Mouse (Mus musculus) heart, postnatal 10 days (tissue): Measurements from ENCODE around the gene Sobp. TPM values are rescaled to one million over a fixed set of nuclear protein-coding genes. Genes with fewer than 3 reads are reported as not detected.

Experiments used
- DNase-seq, 2 experiments: peaks; one replicate each; pipeline ENCODE4 v3.0.0; 2021
- intact Hi-C: fragments of 180-260 bp; cut with DNase I; formaldehyde crosslinking; loops from one replicate; pipeline ENCODE4 v1.15.1; 2025
- total RNA-seq, 2 experiments: library from RNA; stranded (reverse); gene quantifications; 2 replicates each; pipeline ENCODE4 v1.2.3; 2021

The Sobp gene
- total RNA-seq, 2 experiments from 2014 or later = 12.0 to 15.4 TPM

DNA sequence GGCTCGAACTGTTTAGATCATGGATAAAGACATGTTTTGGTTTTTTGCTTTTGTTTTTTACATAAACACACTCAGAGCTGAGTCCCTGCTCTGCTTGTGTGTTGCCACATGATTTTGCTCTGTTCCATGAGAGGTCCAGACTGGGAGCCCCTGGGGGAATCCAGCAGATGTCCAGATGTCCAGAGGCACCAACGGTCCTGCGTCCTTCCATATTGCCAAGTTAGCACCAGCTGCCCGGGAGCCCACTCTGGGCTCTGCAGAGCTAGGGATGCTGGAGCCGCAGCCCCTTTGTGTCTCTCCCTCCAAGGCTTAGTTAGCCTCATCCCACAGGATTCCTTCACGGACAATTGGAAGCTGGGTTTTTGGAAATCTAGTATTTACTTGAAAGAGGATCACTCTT, 212.6 kb downstream of the Sobp start:
- peak in 1 of 2 experiments; percentile 34 for DNase-seq
- intact Hi-C loops = no loop called here

DNA sequence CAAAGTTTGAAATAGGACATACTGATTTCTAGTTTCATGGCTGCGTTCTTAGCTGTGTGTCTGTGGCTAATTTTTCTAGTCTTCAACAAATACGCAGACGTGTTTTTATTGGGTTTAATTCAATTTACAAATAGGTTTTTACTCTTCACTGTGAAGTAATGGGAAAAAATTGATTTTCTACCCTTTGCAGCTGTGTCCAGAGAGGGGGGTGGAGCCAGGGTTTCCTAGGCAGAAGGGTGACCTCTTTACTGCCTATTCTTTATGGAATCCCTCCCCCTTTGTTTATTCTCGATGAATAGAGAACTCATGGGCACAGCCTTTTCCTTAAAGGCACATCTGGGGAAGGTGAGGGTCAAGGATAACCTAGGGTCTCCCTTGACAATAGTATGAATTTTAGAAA, 215.6 kb downstream of the Sobp start:
- intact Hi-C loops = loop anchor here (1.0 to 5.0 kb wide), 2 partner anchors 29 to 419 kb away; no protein-coding TSS in a partner anchor

DNA sequence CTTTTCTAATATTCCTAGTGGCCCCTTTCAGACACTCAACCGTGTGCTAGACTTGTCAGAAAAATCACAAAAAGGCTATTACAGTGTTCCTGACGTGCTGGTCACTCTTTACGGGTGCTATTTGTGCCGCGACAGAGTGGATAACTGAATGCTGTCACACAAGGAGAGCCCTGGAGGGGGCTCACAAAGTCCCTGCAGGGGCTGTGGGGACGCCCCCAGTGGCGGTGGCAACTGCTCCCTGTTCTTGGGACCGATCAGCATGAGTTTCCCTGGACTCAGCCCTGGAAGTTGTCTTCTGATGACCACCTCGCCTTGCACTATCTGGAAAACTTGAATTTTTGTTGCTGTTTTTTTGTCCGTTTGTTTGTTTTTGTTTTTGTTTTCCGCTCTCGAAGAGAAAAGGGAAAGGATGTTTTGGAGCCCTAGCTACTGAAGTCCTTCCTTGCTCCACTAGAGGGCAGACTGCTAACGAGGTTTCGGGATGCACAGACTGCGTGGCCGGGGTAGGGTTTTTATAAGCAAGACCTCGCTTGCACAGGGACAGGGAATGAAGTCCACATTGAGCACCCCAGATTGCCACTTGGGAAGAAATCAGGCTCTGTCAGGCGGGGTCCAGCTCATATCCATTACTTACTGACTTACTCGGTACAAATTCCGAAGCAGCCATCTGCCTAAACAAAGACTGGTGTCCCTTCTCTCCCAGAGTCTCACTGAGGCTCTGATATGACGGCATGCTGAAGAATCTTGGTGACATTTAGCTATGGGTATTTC, 216.3 kb downstream of the Sobp start:
- DNase-seq = peak; percentile 84 to 85
- intact Hi-C loops = loop anchor here (1.0 to 5.0 kb wide), 2 partner anchors 29 to 419 kb away; no protein-coding TSS in a partner anchor

More for the DNA sequence above, 215.6 kb downstream of the Sobp start:
- DNase-seq = no peak

DNA sequence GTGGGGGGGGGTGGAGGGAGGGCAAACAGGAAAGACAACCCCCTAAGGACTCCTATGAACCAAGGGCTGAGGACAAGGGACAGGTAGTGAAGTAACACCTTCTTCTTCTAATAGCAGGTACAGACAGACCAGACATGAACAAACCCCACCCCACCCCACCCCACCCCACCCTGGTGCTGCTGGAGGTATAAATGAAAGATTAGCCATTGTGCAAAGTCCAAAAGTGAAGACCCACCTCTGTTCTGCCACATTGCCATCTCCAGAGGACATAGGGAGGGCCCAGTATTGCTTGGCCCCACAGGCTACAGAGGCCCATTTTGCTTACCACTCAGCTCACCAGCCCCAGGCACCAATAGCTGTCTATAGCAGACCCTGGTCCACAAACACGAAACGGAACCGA, 219.1 kb downstream of the Sobp start:
- intact Hi-C loops = loop anchor here (5.0 kb wide), 1 partner anchor 422 kb away; no protein-coding TSS in a partner anchor
- DNase-seq = no peak

DNA sequence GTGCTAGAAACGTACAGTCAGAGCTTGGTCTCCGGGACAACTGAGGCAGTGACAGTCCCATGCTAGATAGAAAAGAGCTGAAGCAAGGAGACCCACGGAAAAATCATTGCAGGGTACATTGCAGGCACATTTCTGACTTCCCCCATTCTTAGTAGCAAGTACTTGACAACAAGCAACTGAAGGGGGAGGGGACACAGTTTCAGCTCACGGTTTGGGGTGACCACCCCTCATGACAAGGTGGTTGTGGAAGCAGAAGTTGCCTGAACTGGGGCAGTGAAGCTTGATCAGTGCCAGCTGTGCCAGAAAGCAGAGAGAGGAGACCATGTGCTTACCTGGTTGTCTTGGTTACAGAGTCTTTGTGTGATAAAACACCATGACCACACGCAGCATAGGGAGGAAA, 220.7 kb downstream of the Sobp start:
- no peak for DNase-seq
- intact Hi-C loops = no loop called here

Other genes with a start within 250 kb of the Sobp start
- 1 to 10 TPM; 1.6 to 2.3 TPM for gene 9030612E09Rik, start 174 bp upstream of the Sobp start, total RNA-seq
- gene Pdss2, start 47.0 kb upstream of the Sobp start, total RNA-seq = 10 to 100 TPM; 21.7 to 24.7 TPM